15 mouse cellular contexts compared by ENCODE assay signal in the genomic region with DNA sequence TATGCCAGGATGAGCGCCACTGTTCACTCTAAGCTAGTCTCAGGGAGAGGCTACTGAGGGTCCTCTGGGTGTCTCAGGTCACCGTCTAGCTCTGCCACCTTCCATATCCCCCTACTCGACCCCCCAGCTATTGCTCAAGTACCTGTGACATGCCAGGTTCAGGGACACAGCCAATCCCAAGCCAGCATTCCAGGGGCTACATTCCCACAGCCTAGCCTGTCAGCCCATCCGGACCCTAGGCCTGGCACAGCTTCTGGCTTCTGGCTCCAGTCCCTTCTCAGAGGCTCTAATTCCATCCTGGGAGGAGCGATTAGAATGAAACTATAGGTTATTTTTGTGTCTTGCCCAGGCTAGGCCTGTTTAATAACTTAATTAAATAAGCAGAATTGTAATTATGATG.
DNase-seq lines count a peak whose midpoint lies in the region; ATAC-seq and TF ChIP-seq lines count a peak whose summit lies in the region.
"Had no signal": no experiment of that assay in that cellular context is flagged by ENCODE, and none has a peak within 500 bp of the region (broad histone marks: within the 10 kb centered on the region; RNA-seq: fewer than 3 reads in every experiment).

No protein-coding gene starts in this region.

- no peak for TF ChIP-seq POLR2A in thymus, adult 2 months (IDR thresholded peaks at IDR 0.05; ENCODE audit: control insufficient read depth, extremely low read depth, insufficient read depth, low read length, poor library complexity)

- H3K27me3 ChIP-seq in intestine, embryonic 14.5 days (replicated peaks; ENCODE audit: control insufficient read depth, insufficient read depth, low read length): no peaks in the 10 kb centered on the region
- no peaks in the 10 kb centered on the region for H3K27me3 ChIP-seq in intestine, postnatal 0 days (replicated peaks; ENCODE audit: control insufficient read depth, insufficient read depth, low read length)
- no peaks in the 10 kb centered on the region for H3K27me3 ChIP-seq in thymus, adult 2 months (ENCODE audit: control insufficient read depth, insufficient read depth, low read length)
- H3K27me3 ChIP-seq: heart, embryonic 15.5 days; hindbrain, embryonic 15.5 days; kidney, embryonic 15.5 days; liver, embryonic 13.5 days; neural tube, embryonic 13.5 days had no signal

- no peaks in the 10 kb centered on the region for H3K9me3 ChIP-seq in intestine, embryonic 14.5 days (ENCODE audit: control insufficient read depth, low read length)
- H3K9me3 ChIP-seq in intestine, postnatal 0 days (ENCODE audit: control insufficient read depth): no peaks in the 10 kb centered on the region
- H3K9me3 ChIP-seq: heart, embryonic 15.5 days; hindbrain, embryonic 15.5 days; kidney, embryonic 15.5 days; liver, embryonic 13.5 days; neural tube, embryonic 13.5 days had no signal

- H3K4me1 ChIP-seq in intestine, embryonic 14.5 days (replicated peaks; ENCODE audit: control insufficient read depth, insufficient read depth, low read length): no peaks in the 10 kb centered on the region
- H3K4me1 ChIP-seq in intestine, postnatal 0 days (replicated peaks; ENCODE audit: control insufficient read depth, insufficient read depth, low read length): no peaks in the 10 kb centered on the region
- no peaks in the 10 kb centered on the region for H3K4me1 ChIP-seq in thymus, adult 2 months (replicated peaks; ENCODE audit: control insufficient read depth, insufficient read depth, low read length)
- H3K4me1 ChIP-seq: liver, embryonic 13.5 days; neural tube, embryonic 13.5 days had no signal

- no peak overlapping the region for H3K4me3 ChIP-seq in intestine, embryonic 14.5 days (ENCODE audit: low read depth, low read length)
- no peak overlapping the region for H3K4me3 ChIP-seq in intestine, postnatal 0 days (ENCODE audit: low read depth, low read length)
- H3K4me3 ChIP-seq in thymus, adult 2 months (ENCODE audit: control insufficient read depth, insufficient read depth, low read length): no peak overlapping the region
- H3K4me3 ChIP-seq: heart, embryonic 15.5 days; hindbrain, embryonic 15.5 days; kidney, embryonic 15.5 days; left cerebral cortex, adult 2 months; liver, embryonic 13.5 days; neural tube, embryonic 13.5 days had no signal

- peak; percentile 59 to 61 for DNase-seq in cerebellum, postnatal 10 days
- DNase-seq in cerebellum, adult 11-12 months: no peak
- DNase-seq in intestine, embryonic 14.5 days (ENCODE audit: low spot score): no peak
- peak; percentile 11 for DNase-seq in retina, postnatal 1 day
- DNase-seq in retina, embryonic 14.5 days (ENCODE audit: low spot score): no peak
- DNase-seq in B cell, adult 2 months: no peak
- no peak for DNase-seq in thymus, adult 2 months
- DNase-seq: liver, embryonic 13.5 days; thymus, postnatal 14 days had no signal

- H3K9ac ChIP-seq in intestine, embryonic 14.5 days (ENCODE audit: low read length): no peak overlapping the region
- no peak overlapping the region for H3K9ac ChIP-seq in intestine, postnatal 0 days (ENCODE audit: low read depth, low read length)
- H3K9ac ChIP-seq: heart, embryonic 15.5 days; hindbrain, embryonic 15.5 days; kidney, embryonic 15.5 days; liver, embryonic 13.5 days; neural tube, embryonic 13.5 days had no signal

- no peak for ATAC-seq in intestine, embryonic 14.5 days (replicated peaks; ENCODE audit: low FRiP score, low TSS enrichment, low read depth)
- no peak for ATAC-seq in intestine, postnatal 0 days

- H3K27ac ChIP-seq in intestine, embryonic 14.5 days (ENCODE audit: low read depth): 0 out of 2 replicates have a peak overlapping the region, but pooled peaks have one; percentile 11
- H3K27ac ChIP-seq in intestine, postnatal 0 days (ENCODE audit: low read depth, low read length): no peak overlapping the region
- no peak overlapping the region for H3K27ac ChIP-seq in thymus, adult 2 months (ENCODE audit: control insufficient read depth, insufficient read depth, low read length)
- H3K27ac ChIP-seq: heart, embryonic 15.5 days; hindbrain, embryonic 15.5 days; kidney, embryonic 15.5 days; left cerebral cortex, adult 2 months; liver, embryonic 13.5 days; neural tube, embryonic 13.5 days had no signal

- 71% methylated on average over 5 of the region's 5 CpGs for WGBS in intestine, embryonic 14.5 days
- 61% methylated on average over 5 of the region's 5 CpGs for WGBS in intestine, postnatal 0 days
- WGBS in thymus, adult 2 months: 90% methylated on average over 5 of the region's 5 CpGs

- no peak overlapping the region for H3K4me2 ChIP-seq in intestine, embryonic 14.5 days (ENCODE audit: low read length)
- H3K4me2 ChIP-seq in intestine, postnatal 0 days (replicated peaks; ENCODE audit: low read depth): no peak overlapping the region
- H3K4me2 ChIP-seq: heart, embryonic 15.5 days; hindbrain, embryonic 15.5 days; kidney, embryonic 15.5 days; liver, embryonic 13.5 days; neural tube, embryonic 13.5 days had no signal

- TF ChIP-seq CTCF in intestine, postnatal 0 days (IDR thresholded peaks at IDR 0.05; ENCODE audit: low read depth): no peak
- TF ChIP-seq CTCF in thymus, adult 2 months (IDR thresholded peaks at IDR 0.05; ENCODE audit: borderline replicate concordance, control insufficient read depth, extremely low read depth, insufficient read depth, low read length, poor library complexity): no peak

- H3K36me3 ChIP-seq in intestine, embryonic 14.5 days (ENCODE audit: control insufficient read depth, insufficient read depth, low read length): no peaks in the 10 kb centered on the region
- H3K36me3 ChIP-seq in intestine, postnatal 0 days (ENCODE audit: control insufficient read depth, insufficient read depth): no peaks in the 10 kb centered on the region
- H3K36me3 ChIP-seq in thymus, adult 2 months (ENCODE audit: control insufficient read depth, insufficient read depth, low read length): no peaks in the 10 kb centered on the region
- H3K36me3 ChIP-seq: heart, embryonic 15.5 days; hindbrain, embryonic 15.5 days; kidney, embryonic 15.5 days; liver, embryonic 13.5 days; neural tube, embryonic 13.5 days had no signal

Comparison
In these comparisons a context has a peak if more than half of its experiments do, and no peak if none do; other contexts are left out.
1. DNase-seq: peak in cerebellum, postnatal 10 days (2 of 2) and retina, postnatal 1 day (single experiment); none in cerebellum, adult 11-12 months (single experiment), intestine, embryonic 14.5 days (single experiment), retina, embryonic 14.5 days (single experiment), B cell, adult 2 months (0 of 2) and thymus, adult 2 months (single experiment).